Mouse (Mus musculus) urinary bladder, postnatal 10 days (tissue): Measurements from ENCODE around the gene Mif4gd.

ENCODE experiments used
- DNase-seq: peaks from one replicate; pipeline ENCODE4 v3.0.0; 2022; ENCODE audit warnings: low spot score

Mif4gd gene

GRCm38 (mm10) chr11:115612059-115612409, 735 bp downstream of the Mif4gd start:
- DNase-seq = peak; percentile 43

- DNase-seq = no peak
Measured at GRCm38 (mm10) chr11:115611173-115611572, 1.6 kb downstream of the Mif4gd start.

- no peak for DNase-seq
Measured at GRCm38 (mm10) chr11:115609576-115609975, 3.2 kb downstream of the Mif4gd start.

GRCm38 (mm10) chr11:115608421-115609399, 4.1 kb downstream of the Mif4gd start:
- DNase-seq = no peak

- DNase-seq = no peak
Measured at GRCm38 (mm10) chr11:115606733-115607132, 6.0 kb downstream of the Mif4gd start.

- no peak for DNase-seq
Measured at GRCm38 (mm10) chr11:115604304-115604696, 8.5 kb downstream of the Mif4gd start.

- peak; percentile 68 for DNase-seq
Measured at GRCm38 (mm10) chr11:115603476-115604303, 9.1 kb downstream of the Mif4gd start, which contains the start of the genes Mrps7 and Gga3. TSS of gene Mrps7 (plus strand) at chr11:115603925. TSS of gene Gga3 (minus strand) at chr11:115604051.

- DNase-seq = no peak
Measured at GRCm38 (mm10) chr11:115603128-115603475, 9.7 kb downstream of the Mif4gd start.

- DNase-seq = no peak
Measured at GRCm38 (mm10) chr11:115601174-115601573, 11.6 kb downstream of the Mif4gd start.

- no peak for DNase-seq
Measured at GRCm38 (mm10) chr11:115600743-115601142, 12.0 kb downstream of the Mif4gd start.

GRCm38 (mm10) chr11:115599722-115600121, 13.0 kb downstream of the Mif4gd start:
- DNase-seq = no peak

- DNase-seq = no peak
Measured at GRCm38 (mm10) chr11:115598309-115598708, 14.5 kb downstream of the Mif4gd start.

GRCm38 (mm10) chr11:115595209-115595608, 17.6 kb downstream of the Mif4gd start:
- no peak for DNase-seq

- DNase-seq = no peak
Measured at GRCm38 (mm10) chr11:115590526-115591075, 22.2 kb downstream of the Mif4gd start.

- no peak for DNase-seq
Measured at GRCm38 (mm10) chr11:115587984-115588383, 24.8 kb downstream of the Mif4gd start.

- no peak for DNase-seq
Measured at GRCm38 (mm10) chr11:115586403-115586802, 26.4 kb downstream of the Mif4gd start.

GRCm38 (mm10) chr11:115585573-115586100, 27.1 kb downstream of the Mif4gd start:
- DNase-seq = no peak

- DNase-seq = no peak
Measured at GRCm38 (mm10) chr11:115584376-115585073, 28.2 kb downstream of the Mif4gd start.

GRCm38 (mm10) chr11:115582913-115583606, 29.7 kb downstream of the Mif4gd start:
- no peak for DNase-seq

GRCm38 (mm10) chr11:115579080-115579479, 33.7 kb downstream of the Mif4gd start:
- no peak for DNase-seq

- DNase-seq = no peak
Measured at GRCm38 (mm10) chr11:115564961-115565360, 47.8 kb downstream of the Mif4gd start.
